Mouse (Mus musculus): ENCODE measurements around the gene Ahdc1. TPM values are rescaled to one million over a fixed set of nuclear protein-coding genes. Genes with fewer than 3 reads are reported as not detected.
A peak's percentile ranks its signal among the peaks of the same experiment; 100 is the strongest.

Gene Ahdc1
- polyA plus RNA-seq, 1 experiment from 2014 or later = 10.4 TPM

DNA sequence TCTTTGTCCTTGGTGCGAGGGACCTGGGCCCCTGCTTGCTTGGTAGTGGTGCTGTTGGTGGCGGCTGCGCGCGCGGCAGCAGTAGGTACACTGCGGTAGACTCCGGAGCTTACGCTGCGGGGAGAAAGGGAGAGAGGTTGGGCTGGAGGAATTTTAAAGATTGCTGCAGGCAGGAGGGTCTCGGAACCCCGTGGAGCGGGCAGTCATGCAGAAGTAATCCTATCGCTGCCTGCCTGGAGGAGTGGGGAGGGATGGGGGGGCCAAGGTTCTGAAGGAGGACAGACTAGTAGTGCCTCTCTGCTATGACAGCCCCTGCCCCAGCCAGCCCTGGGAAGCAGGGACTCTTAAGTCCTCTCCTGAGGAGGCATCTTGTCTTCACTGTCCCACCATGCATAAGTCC is 11.2 kb downstream of the Ahdc1 start:
- WGBS = 4% methylated on average over 14 of the region's 14 CpGs
- Histone ChIP-seq H3K9ac (ENCODE audit: low read depth, low read length) (peak overlapping the region; percentile 53), H3K9me3 (ENCODE audit: control insufficient read depth, low read length) (no peaks in the 10 kb centered on the region), H3K4me2 (ENCODE audit: low read length) (peak overlapping the region; percentile 47), H3K36me3 (ENCODE audit: control insufficient read depth, insufficient read depth, low read length) (no peaks in the 10 kb centered on the region), H3K4me3 (ENCODE audit: low read length) (0 out of 2 replicates have a peak overlapping the region, but pooled peaks have one; percentile 4), H3K27ac (ENCODE audit: low read depth, low read length) (peak overlapping the region; percentile 44), H3K27me3 (replicated peaks; ENCODE audit: control insufficient read depth, insufficient read depth, low read length) (no peaks in the 10 kb centered on the region), H3K4me1 (ENCODE audit: control insufficient read depth, insufficient read depth, low read depth, low read length) (peaks cover 89% of the 10 kb centered on the region)
- ATAC-seq = no peak

DNA sequence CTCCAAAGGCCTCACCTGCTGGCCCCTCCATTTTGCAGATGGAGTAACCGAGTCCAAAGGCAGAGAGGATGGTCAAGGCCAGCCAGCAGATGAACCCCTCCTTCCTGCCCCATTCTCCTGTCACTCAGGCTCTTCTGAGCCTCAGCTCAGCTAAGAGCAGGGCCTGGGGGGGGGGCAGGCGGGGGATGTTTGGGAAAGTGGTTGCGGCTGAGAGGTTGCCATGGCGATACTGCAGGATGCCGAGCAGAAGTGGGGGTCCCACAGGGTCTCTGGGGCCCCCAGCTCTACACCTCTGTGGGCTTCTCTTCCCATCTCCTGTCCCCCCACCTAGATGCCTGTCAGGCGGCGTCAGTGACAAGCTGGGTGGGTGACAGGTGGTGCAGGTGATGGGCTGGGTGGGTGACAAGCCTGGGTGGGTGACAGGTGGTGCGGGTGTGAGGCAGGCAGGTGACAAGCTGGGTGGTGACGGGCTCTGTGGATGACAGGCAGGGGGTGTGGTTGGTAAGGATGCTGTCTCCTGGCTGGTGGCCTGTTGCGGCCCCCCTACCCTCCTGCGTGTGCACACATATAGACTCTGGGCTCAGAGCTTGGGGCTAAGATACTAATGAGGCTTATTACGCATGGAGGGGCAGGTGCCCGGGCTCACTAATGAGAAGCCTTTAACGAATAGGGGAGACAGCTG is 12.0 kb downstream of the Ahdc1 start:
- Histone ChIP-seq H3K9me3 (ENCODE audit: control insufficient read depth, low read length) (no peaks in the 10 kb centered on the region), H3K27ac (ENCODE audit: low read depth, low read length) (peak overlapping the region; percentile 75), H3K9ac (ENCODE audit: low read depth, low read length) (peak overlapping the region; percentile 48; the same call in 1 of the 2 replicates), H3K36me3 (ENCODE audit: control insufficient read depth, insufficient read depth, low read length) (no peaks in the 10 kb centered on the region), H3K4me3 (ENCODE audit: low read length) (no peak overlapping the region), H3K4me1 (ENCODE audit: control insufficient read depth, insufficient read depth, low read depth, low read length) (peaks cover 80% of the 10 kb centered on the region), H3K27me3 (replicated peaks; ENCODE audit: control insufficient read depth, insufficient read depth, low read length) (no peaks in the 10 kb centered on the region), H3K4me2 (ENCODE audit: low read length) (peak overlapping the region; percentile 47)
- 30% methylated on average over 14 of the region's 14 CpGs for WGBS
- peak; percentile 18 for ATAC-seq

DNA sequence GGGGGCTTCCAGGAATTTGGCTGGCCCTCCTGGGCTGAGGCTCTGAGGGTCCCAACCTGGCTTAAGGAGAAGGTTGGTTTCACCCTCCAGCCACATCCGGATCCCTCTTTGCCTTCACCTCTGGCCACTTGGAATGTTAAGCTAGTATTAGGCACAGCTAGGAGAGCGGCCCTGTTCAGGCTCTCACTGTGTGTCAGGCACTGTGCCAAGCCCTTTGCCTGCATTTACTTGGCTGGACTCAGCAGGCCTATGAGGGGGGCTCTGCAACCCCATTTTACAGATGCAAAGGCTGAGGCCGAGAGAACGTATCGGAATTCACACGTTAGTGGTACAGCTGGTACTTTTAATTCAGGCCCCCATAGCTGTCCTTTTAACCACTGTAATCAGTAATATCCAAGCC is 12.6 kb downstream of the Ahdc1 start:
- peak overlapping the region; percentile 75 for H3K27ac ChIP-seq (ENCODE audit: low read depth, low read length)
- peaks cover 76% of the 10 kb centered on the region for H3K4me1 ChIP-seq (ENCODE audit: control insufficient read depth, insufficient read depth, low read depth, low read length)
- H3K9me3 ChIP-seq (ENCODE audit: control insufficient read depth, low read length) = no peaks in the 10 kb centered on the region
- no peaks in the 10 kb centered on the region for H3K27me3 ChIP-seq (replicated peaks; ENCODE audit: control insufficient read depth, insufficient read depth, low read length)
- no peak overlapping the region for H3K9ac ChIP-seq (ENCODE audit: low read depth, low read length)
- no peaks in the 10 kb centered on the region for H3K36me3 ChIP-seq (ENCODE audit: control insufficient read depth, insufficient read depth, low read length)
- no peak overlapping the region for H3K4me3 ChIP-seq (ENCODE audit: low read length)
- H3K4me2 ChIP-seq (ENCODE audit: low read length) = no peak overlapping the region
- ATAC-seq = no peak
- WGBS = 76% methylated on average over 6 of the region's 6 CpGs

DNA sequence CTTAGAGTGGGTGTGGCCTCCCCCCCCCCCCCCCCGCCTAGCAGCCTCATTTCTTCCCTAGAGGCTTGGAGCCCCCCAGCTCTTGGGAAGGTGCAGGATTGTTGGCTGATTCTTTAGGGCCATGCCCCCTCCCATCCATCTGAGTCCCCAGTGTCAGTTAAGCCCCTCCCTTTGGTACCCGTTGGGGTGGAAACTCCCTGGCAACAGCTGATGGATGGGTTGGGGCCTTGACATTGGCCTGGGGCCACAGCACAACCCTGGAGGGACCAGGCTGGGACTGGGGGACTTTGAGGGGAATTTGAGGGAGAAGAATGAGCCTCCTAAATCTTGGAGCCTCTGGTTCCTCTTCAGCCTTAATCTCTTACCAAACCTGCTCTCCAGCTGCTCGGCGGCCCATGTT is 13.3 kb downstream of the Ahdc1 start:
- Histone ChIP-seq H3K4me1 (ENCODE audit: control insufficient read depth, insufficient read depth, low read depth, low read length) (peaks cover 74% of the 10 kb centered on the region), H3K9ac (ENCODE audit: low read depth, low read length) (no peak overlapping the region; the same call in 1 of the 2 replicates), H3K4me2 (ENCODE audit: low read length) (no peak overlapping the region), H3K9me3 (ENCODE audit: control insufficient read depth, low read length) (no peaks in the 10 kb centered on the region), H3K4me3 (ENCODE audit: low read length) (no peak overlapping the region), H3K27ac (ENCODE audit: low read depth, low read length) (peak overlapping the region; percentile 73), H3K27me3 (replicated peaks; ENCODE audit: control insufficient read depth, insufficient read depth, low read length) (no peaks in the 10 kb centered on the region), H3K36me3 (ENCODE audit: control insufficient read depth, insufficient read depth, low read length) (no peaks in the 10 kb centered on the region)
- ATAC-seq = 0 out of 2 replicates have a peak, but pooled peaks have one; percentile 9
- WGBS = 16% methylated on average over 4 of the region's 4 CpGs

DNA sequence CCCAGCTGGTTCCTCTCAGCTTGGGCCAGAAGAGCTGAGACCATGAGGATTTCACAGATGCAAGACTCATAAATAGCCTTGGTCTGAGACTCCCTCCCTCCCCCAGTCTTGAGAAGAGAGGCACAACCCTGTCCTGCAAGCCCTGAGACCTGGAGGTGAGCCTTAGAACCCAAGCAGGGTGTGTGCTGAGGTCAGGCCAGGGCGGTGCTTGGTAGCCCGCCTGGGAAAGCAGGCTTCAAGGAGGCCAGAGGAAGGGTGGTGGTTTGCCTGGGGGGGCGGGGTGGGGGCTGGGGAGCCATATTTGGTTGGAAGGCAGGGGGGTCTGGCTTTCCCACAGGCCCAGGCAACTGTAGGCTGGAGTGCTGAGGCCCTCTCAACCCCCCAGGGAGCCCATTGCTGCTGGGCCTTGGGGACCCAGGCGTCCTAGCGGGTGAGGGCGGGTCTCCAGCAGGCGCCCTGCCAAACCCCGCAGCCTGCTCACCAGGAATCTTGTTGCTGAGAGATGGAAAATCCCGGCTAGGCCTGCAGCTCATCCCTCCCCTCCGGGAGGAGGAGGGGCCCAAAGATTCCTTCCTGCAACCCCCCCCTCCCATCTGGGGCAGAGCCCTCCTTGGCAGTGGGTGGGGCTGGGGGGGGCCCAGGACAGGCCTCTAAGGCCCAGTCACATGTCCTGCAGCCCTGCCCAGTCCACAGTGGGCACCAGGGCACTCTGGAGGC is 14.1 kb downstream of the Ahdc1 start:
- WGBS = 10% methylated on average over 10 of the region's 10 CpGs
- no peaks in the 10 kb centered on the region for H3K36me3 ChIP-seq (ENCODE audit: control insufficient read depth, insufficient read depth, low read length)
- peak; percentile 28; the same call in 1 of the 2 replicates for ATAC-seq
- peak overlapping the region; percentile 18; the same call in 1 of the 2 replicates for H3K4me2 ChIP-seq (ENCODE audit: low read length)
- H3K27ac ChIP-seq (ENCODE audit: low read depth, low read length) = peak overlapping the region; percentile 73
- H3K4me3 ChIP-seq (ENCODE audit: low read length) = no peak overlapping the region
- peaks cover 69% of the 10 kb centered on the region for H3K4me1 ChIP-seq (ENCODE audit: control insufficient read depth, insufficient read depth, low read depth, low read length)
- no peaks in the 10 kb centered on the region for H3K9me3 ChIP-seq (ENCODE audit: control insufficient read depth, low read length)
- H3K9ac ChIP-seq (ENCODE audit: low read depth, low read length) = peak overlapping the region; percentile 39; the same call in 1 of the 2 replicates
- no peaks in the 10 kb centered on the region for H3K27me3 ChIP-seq (replicated peaks; ENCODE audit: control insufficient read depth, insufficient read depth, low read length)

DNA sequence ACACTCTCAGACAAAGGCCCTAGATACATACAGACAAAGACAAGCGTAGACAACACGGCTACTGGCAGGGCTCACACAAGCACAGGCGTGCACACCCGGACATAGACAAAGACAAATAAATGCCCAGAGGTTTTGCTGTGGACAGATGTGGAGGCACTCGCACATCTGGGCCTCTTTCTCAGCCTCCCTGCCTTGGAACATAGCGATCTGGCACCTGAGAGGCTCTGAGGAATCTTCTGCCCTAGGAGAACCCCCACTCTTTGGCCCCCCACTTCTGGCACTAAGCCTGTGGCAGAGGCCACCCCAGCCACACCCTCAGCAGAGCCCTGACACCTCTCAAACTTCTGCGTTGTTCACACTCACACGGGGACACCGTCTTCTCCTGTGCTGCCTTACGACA is 15.2 kb downstream of the Ahdc1 start:
- Histone ChIP-seq H3K27ac (ENCODE audit: low read depth, low read length) (peak overlapping the region; percentile 73), H3K4me1 (ENCODE audit: control insufficient read depth, insufficient read depth, low read depth, low read length) (peaks cover 58% of the 10 kb centered on the region), H3K36me3 (ENCODE audit: control insufficient read depth, insufficient read depth, low read length) (no peaks in the 10 kb centered on the region), H3K9ac (ENCODE audit: low read depth, low read length) (no peak overlapping the region), H3K4me2 (ENCODE audit: low read length) (no peak overlapping the region), H3K9me3 (ENCODE audit: control insufficient read depth, low read length) (no peaks in the 10 kb centered on the region), H3K27me3 (replicated peaks; ENCODE audit: control insufficient read depth, insufficient read depth, low read length) (no peaks in the 10 kb centered on the region), H3K4me3 (ENCODE audit: low read length) (no peak overlapping the region)
- 55% methylated on average over 10 of the region's 10 CpGs for WGBS
- ATAC-seq = no peak

DNA sequence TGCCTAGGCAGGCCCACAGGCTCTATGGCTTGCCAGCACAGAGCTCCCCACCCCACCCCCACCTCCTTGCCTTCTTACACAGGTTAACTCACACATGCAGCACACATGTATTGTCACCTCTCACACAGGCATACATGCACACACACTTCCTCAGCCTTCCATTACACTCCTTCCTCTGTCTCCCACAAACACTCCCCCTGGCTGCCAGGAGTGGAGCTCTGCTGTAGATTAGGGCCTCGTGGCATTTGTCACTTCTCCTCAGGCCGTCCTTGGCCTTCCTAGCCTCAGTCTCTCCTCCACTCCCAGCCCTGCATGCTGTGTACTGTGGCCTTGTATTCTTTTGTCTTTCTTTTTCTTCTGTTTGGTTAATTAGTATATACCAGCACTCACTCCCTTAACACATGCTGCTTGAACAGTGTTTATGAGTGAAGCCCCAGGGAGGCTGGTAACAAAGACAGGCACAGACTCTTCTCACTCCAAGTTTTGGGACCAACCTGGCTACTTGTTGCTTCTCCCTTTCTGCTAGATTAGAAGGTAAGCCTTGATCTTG is 15.8 kb downstream of the Ahdc1 start:
- H3K4me2 ChIP-seq (ENCODE audit: low read length) = no peak overlapping the region
- H3K9ac ChIP-seq (ENCODE audit: low read depth, low read length) = no peak overlapping the region
- ATAC-seq = no peak
- H3K27me3 ChIP-seq (replicated peaks; ENCODE audit: control insufficient read depth, insufficient read depth, low read length) = no peaks in the 10 kb centered on the region
- H3K27ac ChIP-seq (ENCODE audit: low read depth, low read length) = no peak overlapping the region
- WGBS = 31% methylated on average over 2 of the region's 2 CpGs
- H3K9me3 ChIP-seq (ENCODE audit: control insufficient read depth, low read length) = no peaks in the 10 kb centered on the region
- H3K36me3 ChIP-seq (ENCODE audit: control insufficient read depth, insufficient read depth, low read length) = no peaks in the 10 kb centered on the region
- H3K4me3 ChIP-seq (ENCODE audit: low read length) = no peak overlapping the region
- H3K4me1 ChIP-seq (ENCODE audit: control insufficient read depth, insufficient read depth, low read depth, low read length) = peaks cover 51% of the 10 kb centered on the region

DNA sequence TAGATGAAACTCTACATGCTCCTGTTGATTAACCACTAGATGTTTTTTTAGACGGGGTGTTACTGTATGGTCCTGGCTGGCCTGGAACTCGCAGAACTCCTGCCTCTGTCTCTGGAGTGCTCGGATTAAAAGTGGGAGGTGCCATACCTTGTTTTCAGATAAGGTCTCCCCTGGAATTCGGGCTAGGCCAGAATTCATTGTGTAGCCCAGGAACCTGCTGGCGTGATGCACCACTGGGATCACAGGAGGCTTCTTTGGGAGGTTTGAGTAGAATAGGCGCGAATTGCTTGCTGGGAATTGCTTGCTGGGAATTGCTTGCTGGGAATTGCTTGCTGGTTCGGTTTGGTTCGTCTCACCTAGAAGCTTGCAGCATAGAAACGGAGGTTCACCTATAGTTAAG is 16.7 kb downstream of the Ahdc1 start:
- Histone ChIP-seq H3K27ac (ENCODE audit: low read depth, low read length) (no peak overlapping the region), H3K4me1 (ENCODE audit: control insufficient read depth, insufficient read depth, low read depth, low read length) (peaks cover 43% of the 10 kb centered on the region), H3K27me3 (replicated peaks; ENCODE audit: control insufficient read depth, insufficient read depth, low read length) (no peaks in the 10 kb centered on the region), H3K9ac (ENCODE audit: low read depth, low read length) (no peak overlapping the region), H3K4me3 (ENCODE audit: low read length) (no peak overlapping the region), H3K9me3 (ENCODE audit: control insufficient read depth, low read length) (no peaks in the 10 kb centered on the region), H3K36me3 (ENCODE audit: control insufficient read depth, insufficient read depth, low read length) (no peaks in the 10 kb centered on the region), H3K4me2 (ENCODE audit: low read length) (no peak overlapping the region)
- no peak for ATAC-seq
- WGBS = 71% methylated on average over 10 of the region's 10 CpGs

DNA sequence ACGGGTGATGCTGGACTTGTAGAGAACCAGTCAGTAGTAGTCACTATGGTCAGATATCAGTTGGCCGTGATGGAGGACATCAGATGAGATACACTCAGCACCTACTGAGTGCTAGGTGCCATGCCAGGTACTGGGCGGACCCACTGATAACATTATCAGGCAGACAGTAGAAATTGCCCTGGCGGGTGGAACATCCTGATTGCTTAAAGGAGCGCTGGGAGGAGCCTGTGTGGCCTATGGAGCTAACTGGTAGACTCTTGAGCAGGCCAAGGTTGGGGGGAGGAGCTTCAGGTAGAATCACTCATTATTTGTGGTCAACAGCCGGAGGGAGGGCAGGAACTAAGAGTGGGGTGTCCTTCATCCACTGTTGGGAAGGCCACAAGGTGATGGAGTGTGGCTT is 17.1 kb downstream of the Ahdc1 start:
- Histone ChIP-seq H3K4me3 (ENCODE audit: low read length) (no peak overlapping the region), H3K27ac (ENCODE audit: low read depth, low read length) (no peak overlapping the region), H3K9ac (ENCODE audit: low read depth, low read length) (no peak overlapping the region), H3K9me3 (ENCODE audit: control insufficient read depth, low read length) (no peaks in the 10 kb centered on the region), H3K4me2 (ENCODE audit: low read length) (no peak overlapping the region), H3K27me3 (replicated peaks; ENCODE audit: control insufficient read depth, insufficient read depth, low read length) (no peaks in the 10 kb centered on the region), H3K4me1 (ENCODE audit: control insufficient read depth, insufficient read depth, low read depth, low read length) (peaks cover 38% of the 10 kb centered on the region), H3K36me3 (ENCODE audit: control insufficient read depth, insufficient read depth, low read length) (no peaks in the 10 kb centered on the region)
- 95% methylated on average over 6 of the region's 6 CpGs for WGBS
- no peak for ATAC-seq
